Mouse (Mus musculus) small intestine, adult 2 months (tissue): ENCODE measurements around the gene Gulp1.

ENCODE experiments used
- CTCF ChIP-seq: fragments of 200-500 bp; IDR thresholded peaks from 2 replicates; pipeline ENCODE4 v1.5.1; 2012; ENCODE audit warnings: low read depth, mild to moderate bottlenecking, control low read depth, inconsistent platforms, low read length, moderate library complexity, mixed read lengths; ENCODE audit not compliant: insufficient replicate concordance, insufficient read length; ENCODE audit errors: extremely low read depth
- POLR2A ChIP-seq: fragments of 200-500 bp; IDR thresholded peaks from 2 replicates; pipeline ENCODE4 v1.6.1; 2012; ENCODE audit warnings: low read depth, mild to moderate bottlenecking, control low read depth, inconsistent platforms, low read length, moderate library complexity

- TF ChIP-seq CTCF (no peak), POLR2A (no peak)
These were observed 29.1 kb downstream of the Gulp1 start for GRCm38 (mm10) chr1:44580390-44580789.
